Mouse (Mus musculus) neural tube, embryonic 15.5 days (tissue): ENCODE data around the gene Hist1h2ad. TPM values are rescaled to one million over a fixed set of nuclear protein-coding genes. Genes with fewer than 3 reads are reported as not detected.
"Not testable (repeated sequence)": the region's sequence is repeated elsewhere in the genome, so short reads cannot be mapped to it uniquely, and the experiment has no call there.

ENCODE experiments used
- ATAC-seq: fragments of 200-750 bp; cut with Nextera tagmentation; 2 replicates; pipeline ENCODE4 v1.8.0; 2017; ENCODE audit warnings: mild to moderate bottlenecking, moderate TSS enrichment, moderate library complexity; ENCODE audit not compliant: low FRiP score
- H3K27ac ChIP-seq: fragments of 300-500 bp; sonication (generic); replicated peaks from 2 replicates; pipeline ENCODE4 v1.5.1; 2015; ENCODE audit warnings: mild to moderate bottlenecking, inconsistent platforms
- H3K27me3 ChIP-seq: fragments of 300-500 bp; sonication (generic); replicated peaks from 2 replicates; pipeline ENCODE4 v1.6.1; 2015; ENCODE audit warnings: inconsistent platforms
- H3K36me3 ChIP-seq: fragments of 300-500 bp; sonication (generic); 2 replicates; pipeline ENCODE4 v1.6.1; 2015; ENCODE audit warnings: inconsistent platforms
- H3K4me1 ChIP-seq: fragments of 300-500 bp; sonication (generic); 2 replicates; pipeline ENCODE4 v1.6.1; 2015; ENCODE audit warnings: inconsistent platforms
- H3K4me2 ChIP-seq: fragments of 300-500 bp; sonication (generic); 2 replicates; pipeline ENCODE4 v1.6.1; 2015; ENCODE audit warnings: inconsistent platforms, mild to moderate bottlenecking, moderate library complexity
- H3K4me3 ChIP-seq: fragments of 300-500 bp; sonication (generic); replicated peaks from 2 replicates; pipeline ENCODE4 v1.5.1; 2015; ENCODE audit warnings: mild to moderate bottlenecking, inconsistent platforms
- H3K9ac ChIP-seq: fragments of 300-500 bp; sonication (generic); replicated peaks from 2 replicates; pipeline ENCODE4 v1.6.1; 2015; ENCODE audit warnings: mild to moderate bottlenecking, inconsistent platforms
- H3K9me3 ChIP-seq: fragments of 300-500 bp; sonication (generic); replicated peaks from 2 replicates; pipeline ENCODE4 v1.6.1; 2016; ENCODE audit warnings: inconsistent platforms
- WGBS: fragments of 180-500 bp; shearing (Covaris S2); methylation state at CpG from one replicate; pipeline ENCODE4 v1.1.7; 2015; ENCODE audit warnings: mixed read lengths; 5-methylcytosine and 5-hydroxymethylcytosine counted together
- polyA plus RNA-seq: library from polyadenylated mRNA; unstranded; fragments of >200 nt; fragmentation: Nextera tagmentation; extraction: Ambion mirVana; gene quantifications from 2 replicates; pipeline ENCODE4 v1.2.1, GENCODE M21; 2015

Hist1h2ad gene
- polyA plus RNA-seq, 1 experiment from 2014 or later = not detected

DNA sequence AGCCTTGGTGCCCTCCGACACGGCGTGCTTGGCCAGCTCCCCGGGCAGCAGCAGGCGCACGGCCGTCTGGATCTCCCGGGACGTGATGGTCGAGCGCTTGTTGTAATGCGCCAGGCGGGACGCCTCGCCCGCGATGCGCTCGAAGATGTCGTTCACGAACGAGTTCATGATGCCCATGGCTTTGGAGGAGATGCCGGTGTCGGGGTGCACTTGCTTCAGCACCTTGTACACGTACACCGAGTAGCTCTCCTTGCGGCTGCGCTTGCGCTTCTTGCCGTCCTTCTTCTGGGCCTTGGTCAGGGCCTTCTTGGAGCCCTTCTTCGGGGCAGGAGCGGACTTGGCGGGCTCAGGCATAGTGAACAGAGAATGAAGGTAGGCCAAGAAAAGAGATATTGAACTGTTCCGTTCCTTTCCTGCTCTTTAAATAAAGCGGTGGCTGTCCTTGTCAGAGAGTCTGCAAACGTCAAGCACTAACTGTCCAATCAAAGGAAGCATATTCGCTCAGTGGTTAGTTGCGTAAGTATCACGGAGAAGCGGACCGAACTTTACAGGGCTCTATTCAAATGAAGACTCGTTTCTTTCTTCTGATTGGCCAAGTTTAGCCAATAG lies 31.1 kb upstream of the Hist1h2ad start, which contains the start of gene Hist1h2bh:
Gene Hist1h2bh, minus strand, starts transcription at position 394 of the 609 bp plus-strand sequence.
- H3K4me1 ChIP-seq, H3K27me3 ChIP-seq, H3K36me3 ChIP-seq, H3K9me3 ChIP-seq: not testable (repeated sequence)
- Histone ChIP-seq H3K4me2 (peak within 1 kb of the TSS; percentile 67), H3K4me3 (peak within 1 kb of the TSS; percentile 52), H3K27ac (peak within 1 kb of the TSS; percentile 88), H3K9ac (peak within 1 kb of the TSS; percentile 49)
- 1% methylated on average over 39 of the region's 42 CpGs for WGBS
- peak; percentile 90 for ATAC-seq

DNA sequence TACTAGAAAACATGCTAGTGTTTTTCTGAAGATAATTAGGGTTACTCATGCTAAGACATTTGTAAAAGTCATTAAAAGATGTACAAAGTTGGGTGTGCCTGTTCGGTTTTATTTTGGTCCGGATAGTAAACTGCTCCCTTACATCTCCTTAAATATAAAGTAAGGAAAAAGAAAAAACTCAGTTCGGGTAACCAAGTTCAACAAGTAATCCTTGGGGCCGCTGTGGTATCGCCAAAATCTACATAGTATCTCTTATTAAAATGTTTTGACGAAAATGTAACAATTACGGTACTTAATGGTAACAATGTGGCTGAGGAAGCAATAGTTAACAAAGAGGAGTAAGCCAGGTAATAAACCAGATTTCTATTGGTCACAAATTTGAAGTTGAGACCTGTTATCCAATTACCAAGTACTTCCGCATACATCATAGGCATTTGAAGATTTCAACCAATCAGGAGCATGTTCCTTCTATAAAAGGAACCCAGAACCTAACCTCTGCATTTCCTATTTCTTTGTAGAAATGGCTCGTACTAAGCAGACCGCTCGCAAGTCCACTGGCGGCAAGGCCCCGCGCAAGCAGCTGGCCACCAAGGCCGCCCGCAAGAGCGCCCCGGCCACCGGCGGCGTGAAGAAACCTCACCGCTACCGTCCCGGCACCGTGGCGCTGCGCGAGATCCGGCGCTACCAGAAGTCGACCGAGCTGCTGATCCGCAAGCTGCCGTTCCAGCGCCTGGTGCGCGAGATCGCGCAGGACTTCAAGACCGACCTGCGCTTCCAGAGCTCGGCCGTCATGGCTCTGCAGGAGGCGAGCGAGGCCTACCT lies 30.0 kb upstream of the Hist1h2ad start, which contains the start of gene Hist1h3f:
Gene Hist1h3f, plus strand, starts transcription at position 88 of the 822 bp plus-strand sequence.
- Histone ChIP-seq H3K36me3 (no peaks in the 10 kb centered on the region), H3K27ac (peak within 1 kb of the TSS; percentile 88), H3K4me1 (peaks cover 5% of the 10 kb centered on the region), H3K9me3 (no peaks in the 10 kb centered on the region), H3K9ac (peak within 1 kb of the TSS; percentile 54), H3K4me2 (peak within 1 kb of the TSS; percentile 67), H3K4me3 (peak within 1 kb of the TSS; percentile 52), H3K27me3 (no peaks in the 10 kb centered on the region)
- WGBS = 1% methylated on average over 27 of the region's 45 CpGs
- peak; percentile 96 for ATAC-seq

GRCm38 (mm10) chr13:23544787-23545120 lies 29.4 kb upstream of the Hist1h2ad start:
- H3K4me1 ChIP-seq, H3K27me3 ChIP-seq, H3K9me3 ChIP-seq, H3K9ac ChIP-seq, H3K36me3 ChIP-seq, ATAC-seq: not testable (repeated sequence)
- Histone ChIP-seq H3K4me2 (peak overlapping the region; percentile 67), H3K4me3 (peak overlapping the region; percentile 52), H3K27ac (0 out of 2 replicates have a peak overlapping the region, but pooled peaks have one; percentile 88)
- 0% methylated on average over 14 of the region's 14 CpGs for WGBS

GRCm38 (mm10) chr13:23546694-23547093 lies 27.5 kb upstream of the Hist1h2ad start:
- Histone ChIP-seq H3K4me3 (no peak overlapping the region), H3K27me3 (no peaks in the 10 kb centered on the region), H3K4me2 (no peak overlapping the region), H3K36me3 (no peaks in the 10 kb centered on the region), H3K9ac (no peak overlapping the region), H3K9me3 (no peaks in the 10 kb centered on the region), H3K27ac (no peak overlapping the region), H3K4me1 (peaks cover 11% of the 10 kb centered on the region)
- no peak for ATAC-seq
- 83% methylated on average over 5 of the region's 5 CpGs for WGBS

- no peaks in the 10 kb centered on the region for H3K27me3 ChIP-seq
- no peaks in the 10 kb centered on the region for H3K9me3 ChIP-seq
- no peak for ATAC-seq
Measured at GRCm38 (mm10) chr13:23550761-23551145, 23.4 kb upstream of the Hist1h2ad start.

GRCm38 (mm10) chr13:23551146-23551834 lies 22.9 kb upstream of the Hist1h2ad start, which contains the start of gene Hist1h4f:
Gene Hist1h4f (minus strand): TSS chr13:23551648.
- peaks cover 25% of the 10 kb centered on the region for H3K4me1 ChIP-seq
- ATAC-seq = peak; percentile 90
- WGBS = under 1% methylated on average over 47 of the region's 47 CpGs

More at GRCm38 (mm10) chr13:23550761-23551145, 23.4 kb upstream of the Hist1h2ad start:
- WGBS = 3% methylated on average over 3 of the region's 3 CpGs
- H3K36me3 ChIP-seq = no peaks in the 10 kb centered on the region
- peaks cover 24% of the 10 kb centered on the region for H3K4me1 ChIP-seq
- H3K9ac ChIP-seq = peak overlapping the region; percentile 51
- H3K27ac ChIP-seq = peak overlapping the region; percentile 90
- peak overlapping the region; percentile 68 for H3K4me2 ChIP-seq
- peak overlapping the region; percentile 49 for H3K4me3 ChIP-seq

GRCm38 (mm10) chr13:23551931-23552914 lies 22.0 kb upstream of the Hist1h2ad start:
- peak overlapping the region; percentile 68 for H3K4me2 ChIP-seq
- no peak for ATAC-seq
- WGBS = 54% methylated on average over 8 of the region's 8 CpGs
- H3K4me1 ChIP-seq = peaks cover 32% of the 10 kb centered on the region
- no peak overlapping the region; the same call in 1 of the 2 replicates for H3K9ac ChIP-seq
- H3K9me3 ChIP-seq = no peaks in the 10 kb centered on the region
- H3K27me3 ChIP-seq = no peaks in the 10 kb centered on the region
- H3K4me3 ChIP-seq = peak overlapping the region; percentile 49
- H3K27ac ChIP-seq = peak overlapping the region; percentile 90
- no peaks in the 10 kb centered on the region for H3K36me3 ChIP-seq

More at GRCm38 (mm10) chr13:23551146-23551834, 22.9 kb upstream of the Hist1h2ad start, which contains the start of gene Hist1h4f:
- not testable (repeated sequence) for H3K36me3 ChIP-seq, H3K9me3 ChIP-seq, H3K27me3 ChIP-seq
- peak within 1 kb of the TSS; percentile 51 for H3K9ac ChIP-seq
- peak within 1 kb of the TSS; percentile 90 for H3K27ac ChIP-seq
- peak within 1 kb of the TSS; percentile 49 for H3K4me3 ChIP-seq
- peak within 1 kb of the TSS; percentile 68 for H3K4me2 ChIP-seq

DNA sequence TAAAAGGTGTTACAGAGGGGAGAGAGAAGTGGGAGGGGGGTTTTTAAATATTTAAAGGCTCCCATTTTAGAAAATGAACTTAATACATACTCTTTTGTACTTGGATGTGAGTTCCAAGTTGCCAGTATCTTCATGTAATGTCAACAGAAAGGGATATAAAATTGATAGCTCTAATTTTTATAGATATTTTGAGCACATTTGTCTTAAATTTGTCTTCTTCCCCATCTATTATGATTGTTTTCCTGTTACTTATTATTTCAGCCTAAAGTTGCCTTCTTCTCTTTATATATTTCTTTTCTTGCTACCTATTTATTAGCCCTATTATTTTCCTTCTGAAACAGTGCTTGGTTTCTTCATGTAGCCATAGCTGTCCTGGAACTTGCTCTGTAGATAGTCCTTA lies 21.2 kb upstream of the Hist1h2ad start, which contains the start of gene Hist1h1d:
Gene Hist1h1d, plus strand, starts transcription at position 301 of the 400 bp plus-strand sequence.
- H3K27ac ChIP-seq = peak within 1 kb of the TSS; percentile 90
- H3K27me3 ChIP-seq = no peaks in the 10 kb centered on the region
- no peaks in the 10 kb centered on the region for H3K36me3 ChIP-seq
- peak within 1 kb of the TSS; percentile 68 for H3K4me2 ChIP-seq
- no peak within 1 kb of the TSS for H3K9ac ChIP-seq
- H3K4me1 ChIP-seq = peaks cover 32% of the 10 kb centered on the region
- no peak within 1 kb of the TSS for H3K4me3 ChIP-seq
- ATAC-seq = no peak
- H3K9me3 ChIP-seq = no peaks in the 10 kb centered on the region

- WGBS = 26% methylated on average over 9 of the region's 9 CpGs
- peak overlapping the region; percentile 64; the same call in 1 of the 2 replicates for H3K9ac ChIP-seq
- H3K9me3 ChIP-seq = no peaks in the 10 kb centered on the region
- peak overlapping the region; percentile 87 for H3K27ac ChIP-seq
- no peak for ATAC-seq
- peak overlapping the region; percentile 99 for H3K4me2 ChIP-seq
- H3K4me3 ChIP-seq = peak overlapping the region; percentile 51
- no peaks in the 10 kb centered on the region for H3K36me3 ChIP-seq
- peaks cover 32% of the 10 kb centered on the region for H3K4me1 ChIP-seq
- no peaks in the 10 kb centered on the region for H3K27me3 ChIP-seq
Measured at GRCm38 (mm10) chr13:23554393-23554792, 19.8 kb upstream of the Hist1h2ad start.

GRCm38 (mm10) chr13:23554925-23555838 lies 19.0 kb upstream of the Hist1h2ad start:
- WGBS = 0% methylated on average over 54 of the region's 54 CpGs
- Histone ChIP-seq H3K36me3 (no peaks in the 10 kb centered on the region), H3K27ac (peak overlapping the region; percentile 87), H3K4me3 (peak overlapping the region; percentile 51), H3K27me3 (no peaks in the 10 kb centered on the region), H3K9ac (peak overlapping the region; percentile 64), H3K4me2 (peak overlapping the region; percentile 99), H3K9me3 (no peaks in the 10 kb centered on the region), H3K4me1 (peaks cover 32% of the 10 kb centered on the region)
- peak; percentile 77 for ATAC-seq
